In the genomic region with DNA sequence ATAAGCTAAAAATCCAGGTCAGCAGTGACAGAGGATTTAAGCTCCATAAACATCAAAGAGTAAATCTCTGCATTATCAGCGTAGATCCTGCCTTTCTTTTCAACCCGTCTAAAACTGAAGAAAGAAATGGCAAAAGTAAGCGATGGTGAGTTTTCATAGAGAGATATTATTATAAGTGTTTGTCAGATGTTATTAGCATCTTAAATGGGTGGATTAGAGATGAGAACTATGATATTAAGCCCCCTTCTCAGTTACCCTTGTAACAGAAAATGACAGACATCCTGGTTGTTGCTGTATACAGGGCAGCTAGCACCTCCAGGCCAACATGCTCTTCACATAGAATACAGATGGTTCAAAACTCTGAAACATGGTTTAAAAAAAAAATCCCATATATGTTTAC, we compare ENCODE assay signal across 27 mouse cellular contexts. TPM values are rescaled to one million over a fixed set of nuclear protein-coding genes. Genes with fewer than 3 reads are reported as not detected.
"Had no signal": no experiment of that assay in that cellular context is flagged by ENCODE, and none has a peak within 500 bp of the region (broad histone marks: within the 10 kb centered on the region; RNA-seq: fewer than 3 reads in every experiment).

No protein-coding gene starts in this region.

- H3K4me1 ChIP-seq: embryonic facial prominence, embryonic 10.5 days; embryonic facial prominence, embryonic 12.5 days; embryonic facial prominence, embryonic 13.5 days; embryonic facial prominence, embryonic 15.5 days had no signal

- H3K4me3 ChIP-seq: embryonic facial prominence, embryonic 10.5 days; embryonic facial prominence, embryonic 12.5 days; embryonic facial prominence, embryonic 13.5 days; embryonic facial prominence, embryonic 15.5 days; erythroblast, embryonic 14.5 days; forebrain, embryonic 10.5 days; forebrain, embryonic 12.5 days; forebrain, embryonic 13.5 days; forebrain, embryonic 15.5 days; gastrocnemius, adult 2 months; heart, adult 2 months had no signal

- DNase-seq: cerebellum, adult 8-10 months; cerebellum, adult 9-10 months; cerebellum, adult 9-11 months; cerebellum, postnatal 10 days; cerebellum, postnatal 14 days; cerebellum, postnatal 25 days; cerebellum, postnatal 36 days; forebrain, postnatal 0 days; gastrocnemius, adult 2 months; gastrocnemius, postnatal 10 days; gastrocnemius, postnatal 14 days; gastrocnemius, postnatal 25 days; gastrocnemius, postnatal 36 days; heart, adult 11 months; heart, adult 18-20 months; heart, adult 2 months had no signal

- H3K9me3 ChIP-seq: embryonic facial prominence, embryonic 10.5 days; embryonic facial prominence, embryonic 12.5 days; embryonic facial prominence, embryonic 13.5 days; embryonic facial prominence, embryonic 15.5 days; forebrain, embryonic 10.5 days; forebrain, embryonic 12.5 days; forebrain, embryonic 13.5 days; forebrain, embryonic 15.5 days had no signal

- H3K36me3 ChIP-seq: embryonic facial prominence, embryonic 10.5 days; embryonic facial prominence, embryonic 12.5 days; embryonic facial prominence, embryonic 13.5 days; embryonic facial prominence, embryonic 15.5 days; forebrain, embryonic 10.5 days; forebrain, embryonic 12.5 days; forebrain, embryonic 15.5 days had no signal

- H3K27ac ChIP-seq: embryonic facial prominence, embryonic 10.5 days; embryonic facial prominence, embryonic 12.5 days; embryonic facial prominence, embryonic 13.5 days; embryonic facial prominence, embryonic 15.5 days; forebrain, embryonic 10.5 days; forebrain, embryonic 12.5 days; forebrain, embryonic 13.5 days; forebrain, embryonic 15.5 days; gastrocnemius, adult 2 months; heart, adult 2 months had no signal

- H3K27me3 ChIP-seq: embryonic facial prominence, embryonic 12.5 days; embryonic facial prominence, embryonic 13.5 days; embryonic facial prominence, embryonic 15.5 days; forebrain, embryonic 12.5 days; forebrain, embryonic 13.5 days; forebrain, embryonic 15.5 days had no signal

RNA-seq across cellular contexts. Expression of a gene that starts 22.6 kb away (rescaled TPM):
- total RNA-seq: common myeloid progenitor, adult 5-6 weeks; granulocyte monocyte progenitor cell, adult 5-6 weeks had no signal
